Mouse (Mus musculus): ENCODE data around the gene Rchy1.

DNA sequence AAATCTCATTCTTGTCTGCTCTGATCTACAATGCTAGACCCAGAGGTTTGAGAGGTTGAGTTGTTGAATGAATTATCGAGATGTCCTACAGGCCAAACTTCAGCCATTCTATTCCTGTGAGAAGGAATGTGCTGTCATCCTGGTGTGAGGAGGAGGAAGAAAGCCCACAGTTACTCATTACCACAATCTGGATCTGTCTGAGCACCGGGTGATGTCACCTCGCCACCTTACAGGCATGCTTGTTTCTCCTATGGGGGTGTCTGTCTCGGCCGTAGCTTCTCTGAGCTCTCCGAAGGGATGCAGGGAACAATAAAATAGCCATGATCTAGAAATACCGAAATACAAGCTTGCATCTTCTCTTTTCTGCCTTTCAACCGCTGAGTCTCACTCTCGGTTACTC lies 12.9 kb upstream of the Rchy1 start:
- TF ChIP-seq ZNF384 (IDR thresholded peaks at IDR 0.05; ENCODE audit: low read depth, low read length) (no peak), CHD2 (IDR thresholded peaks at IDR 0.05; ENCODE audit: low read depth, low read length) (no peak), MAFK (IDR thresholded peaks at IDR 0.05; ENCODE audit: insufficient read depth, low read depth, low read length) (no peak), HCFC1 (IDR thresholded peaks at IDR 0.05; ENCODE audit: borderline replicate concordance, insufficient read depth, low read length) (no peak)
